Mouse (Mus musculus) large intestine, adult 2 months (tissue): ENCODE data around the gene Emx2. TPM values are rescaled to one million over a fixed set of nuclear protein-coding genes. Genes with fewer than 3 reads are reported as not detected.

Source experiments
- DNase-seq: peaks from one replicate; pipeline ENCODE4 v3.0.0-alpha.2; 2012; ENCODE audit warnings: low read depth, low spot score
- WGBS: fragments of 180-500 bp; shearing (Covaris S2); methylation state at CpG from one replicate; pipeline ENCODE4 v1.1.7; 2018; 5-methylcytosine and 5-hydroxymethylcytosine counted together
- polyA plus RNA-seq: library from polyadenylated mRNA; depleted of rRNA; stranded (reverse); fragments of >200 nt; gene quantifications from 2 replicates; pipeline ENCODE4 v1.2.3, GENCODE M21; 2012

Emx2 gene
- polyA plus RNA-seq, 1 experiment = not detected

DNA sequence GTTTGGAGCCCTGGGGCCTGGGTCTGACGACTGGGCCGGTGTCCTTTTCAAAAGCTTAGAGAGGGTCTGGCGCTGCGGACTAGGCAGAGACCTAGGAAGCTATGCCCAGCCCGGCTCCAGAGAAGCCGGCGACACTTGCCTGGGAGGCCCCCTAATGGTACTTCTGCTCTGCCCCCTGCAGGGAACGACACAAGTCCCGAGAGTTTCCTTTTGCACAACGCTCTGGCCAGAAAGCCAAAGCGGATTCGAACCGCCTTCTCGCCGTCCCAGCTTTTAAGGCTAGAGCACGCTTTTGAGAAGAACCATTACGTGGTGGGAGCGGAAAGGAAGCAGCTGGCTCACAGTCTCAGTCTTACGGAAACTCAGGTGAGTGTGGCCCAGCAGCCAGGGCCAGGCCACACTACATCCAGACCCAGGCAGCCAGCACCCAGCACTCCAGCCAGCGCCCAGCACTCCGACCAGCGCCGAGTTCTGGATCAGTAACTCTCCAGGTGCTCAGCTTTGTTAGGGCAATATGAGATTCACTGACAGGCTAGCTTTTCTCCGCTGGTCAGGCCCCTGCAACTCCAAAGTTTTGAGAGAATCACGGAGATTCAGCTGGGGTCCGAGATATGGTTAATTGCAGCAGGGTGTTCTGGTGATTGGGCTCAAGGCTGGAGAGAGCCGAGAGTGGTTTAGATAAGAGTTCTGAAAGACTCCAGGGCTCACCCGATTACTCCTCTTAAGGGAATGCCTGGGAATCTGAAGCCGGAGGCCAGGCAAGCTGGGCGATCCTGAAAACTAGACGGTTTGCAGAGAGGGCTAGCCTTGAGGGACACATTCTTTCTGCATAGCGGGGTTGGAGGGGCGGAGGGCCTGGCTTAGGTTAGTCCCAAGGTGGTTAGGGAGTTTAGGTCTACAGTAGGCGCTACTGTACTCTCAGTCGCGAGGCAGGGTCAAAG is 3.6 kb downstream of the Emx2 start:
- DNase-seq = no peak
- 7% methylated on average over 36 of the region's 36 CpGs for WGBS

- DNase-seq = no peak
- 13% methylated on average over 19 of the region's 19 CpGs for WGBS
Observed at GRCm38 (mm10) chr19:59462459-59463292, 4.5 kb downstream of the Emx2 start.

- WGBS = 6% methylated on average over 19 of the region's 19 CpGs
- DNase-seq = no peak
Observed at GRCm38 (mm10) chr19:59463842-59464443, 5.8 kb downstream of the Emx2 start.

DNA sequence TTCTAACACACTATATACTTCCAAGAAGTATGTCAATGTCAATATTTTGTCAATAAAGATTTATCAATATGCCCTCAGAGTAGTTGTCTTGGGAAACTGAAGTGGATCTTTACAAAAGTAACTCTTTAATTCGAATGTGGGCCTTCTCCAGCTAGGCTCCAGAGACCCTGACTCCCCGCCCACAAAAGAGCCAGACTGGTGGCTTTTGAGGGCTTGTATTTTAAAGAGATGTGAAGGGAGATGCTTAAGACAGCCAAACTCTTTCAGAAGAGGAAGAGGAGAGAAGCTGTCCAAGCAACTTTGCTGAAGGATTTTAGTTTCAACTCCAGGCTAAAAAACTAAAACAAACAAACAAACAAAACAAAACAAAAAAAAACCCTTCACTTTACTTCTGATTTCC is 7.1 kb downstream of the Emx2 start:
- DNase-seq = no peak
- WGBS = 11% methylated on average over 2 of the region's 2 CpGs

DNA sequence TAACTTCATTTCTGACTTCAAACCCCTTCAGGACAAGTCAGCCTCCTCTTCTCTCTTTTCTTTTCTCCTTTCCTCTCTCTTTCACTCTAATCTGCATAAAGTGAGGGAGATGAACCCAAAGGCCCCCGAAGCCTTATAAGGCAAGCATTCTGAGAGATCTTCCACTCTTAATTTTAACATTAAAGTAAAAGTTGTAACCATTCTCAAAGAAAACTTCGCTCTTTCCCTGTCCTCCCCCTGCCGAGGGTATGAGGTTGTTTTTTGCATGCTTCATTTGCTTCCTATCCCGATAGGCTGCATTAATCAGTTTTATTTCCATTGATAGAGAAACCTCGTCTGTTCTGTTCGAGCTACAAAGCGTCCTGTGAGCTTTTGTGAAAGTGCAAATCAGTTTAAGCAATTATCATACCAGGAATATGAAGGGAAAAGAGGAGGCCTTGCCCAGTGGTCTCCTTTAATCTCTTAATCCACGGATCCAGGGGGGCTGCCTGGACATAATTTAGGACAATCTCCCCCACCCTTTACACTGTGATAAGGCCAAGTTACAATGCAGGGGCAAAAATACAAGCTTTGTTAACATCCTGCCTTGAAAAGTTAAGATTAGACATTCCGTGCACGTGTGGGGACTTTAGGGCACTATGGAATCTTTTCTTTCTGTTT is 7.7 kb downstream of the Emx2 start:
- no peak for DNase-seq
- WGBS = 7% methylated on average over 10 of the region's 10 CpGs

DNA sequence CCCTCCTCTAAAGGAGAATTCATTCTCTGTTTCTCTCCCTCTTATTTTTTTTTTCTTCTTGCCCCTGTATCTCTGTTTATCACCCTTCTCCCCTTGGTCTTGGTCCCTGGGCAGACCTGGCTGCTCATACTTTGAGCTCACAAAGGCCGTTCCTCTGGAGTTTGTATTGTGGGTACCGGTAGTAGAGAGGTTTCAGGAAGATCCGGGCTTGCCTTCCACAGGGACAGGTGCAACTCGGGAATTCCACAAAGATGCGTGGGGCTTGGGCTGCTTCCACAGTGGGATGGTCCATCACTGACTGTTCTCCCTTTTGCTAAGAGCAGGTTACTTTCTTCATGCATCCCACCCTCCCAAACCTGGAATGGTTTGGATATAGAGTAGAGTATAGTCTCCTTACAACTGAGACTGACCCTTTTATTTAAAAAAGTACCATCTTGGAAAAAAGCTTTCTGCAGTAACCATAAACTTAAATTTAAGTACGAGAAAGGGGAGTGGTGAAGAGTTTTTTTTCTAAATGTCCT is 8.3 kb downstream of the Emx2 start:
- WGBS = 5% methylated on average over 6 of the region's 6 CpGs
- no peak for DNase-seq

GRCm38 (mm10) chr19:59467016-59467412 is 8.8 kb downstream of the Emx2 start:
- DNase-seq = no peak
- WGBS = 4% methylated on average over 19 of the region's 19 CpGs

GRCm38 (mm10) chr19:59467413-59468064 is 9.4 kb downstream of the Emx2 start:
- no peak for DNase-seq
- WGBS = 2% methylated on average over 23 of the region's 23 CpGs

DNA sequence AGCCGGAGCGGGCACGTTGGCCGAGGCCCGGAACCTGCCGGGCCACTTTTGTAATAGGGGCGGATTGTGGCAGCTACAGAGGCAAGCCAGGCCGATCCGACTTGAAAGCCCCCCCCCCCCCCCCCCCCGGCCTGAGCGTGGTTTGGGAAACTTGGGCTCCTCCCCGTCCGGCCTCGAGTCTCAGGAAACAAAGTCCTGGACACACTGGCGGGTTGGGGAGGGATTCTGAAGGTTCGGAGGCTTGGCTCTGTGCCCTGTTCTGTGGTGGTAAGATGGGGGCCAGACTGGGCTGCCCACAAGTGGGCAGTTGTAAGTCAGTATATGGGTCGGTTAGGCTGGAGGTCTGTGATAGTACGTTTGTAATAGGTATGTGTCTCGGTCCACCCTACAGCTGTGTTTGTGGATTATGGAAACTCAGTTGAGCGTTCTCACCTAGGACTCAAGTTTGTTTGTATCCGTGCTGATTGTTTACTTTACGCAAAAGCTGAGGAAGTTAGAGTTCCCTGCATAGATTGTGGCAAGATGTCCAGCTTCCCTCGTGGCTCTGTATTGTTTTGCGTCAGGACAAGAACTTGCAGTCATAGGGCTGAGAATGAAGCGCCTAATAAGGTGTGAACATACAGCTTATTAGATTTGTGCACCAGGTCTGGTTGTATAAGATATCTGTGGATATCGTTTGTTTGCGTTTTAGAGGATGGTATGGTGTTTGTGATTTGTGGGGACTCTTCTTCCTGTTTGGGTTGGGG is 10.1 kb downstream of the Emx2 start:
- 4% methylated on average over 24 of the region's 27 CpGs for WGBS
- no peak for DNase-seq

- WGBS = 2% methylated on average over 35 of the region's 35 CpGs
- no peak for DNase-seq
Observed at GRCm38 (mm10) chr19:59469035-59469949, 11.1 kb downstream of the Emx2 start.

GRCm38 (mm10) chr19:59470074-59470630 is 12.0 kb downstream of the Emx2 start:
- DNase-seq = no peak
- 15% methylated on average over 11 of the region's 11 CpGs for WGBS

DNA sequence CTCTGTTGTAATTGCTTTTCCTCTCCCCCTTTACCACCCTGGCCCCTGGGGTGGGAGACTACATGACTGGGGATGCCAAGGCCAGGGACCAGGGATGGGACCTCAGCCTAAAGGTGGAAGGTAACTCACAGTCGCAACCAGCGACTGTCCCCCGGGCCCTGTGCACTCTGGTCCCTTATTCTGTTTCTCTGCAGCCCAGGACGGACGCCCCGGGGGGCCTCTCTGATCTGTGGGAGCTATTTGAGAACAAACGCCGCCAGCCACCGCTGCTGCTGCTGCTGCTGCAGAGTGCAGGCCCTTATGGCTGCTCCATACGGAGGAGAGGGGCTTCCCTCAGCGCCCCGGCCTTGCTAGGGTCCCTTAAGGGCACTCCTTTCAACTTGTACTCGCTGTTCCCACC is 12.7 kb downstream of the Emx2 start:
- DNase-seq = no peak
- 4% methylated on average over 13 of the region's 13 CpGs for WGBS

DNA sequence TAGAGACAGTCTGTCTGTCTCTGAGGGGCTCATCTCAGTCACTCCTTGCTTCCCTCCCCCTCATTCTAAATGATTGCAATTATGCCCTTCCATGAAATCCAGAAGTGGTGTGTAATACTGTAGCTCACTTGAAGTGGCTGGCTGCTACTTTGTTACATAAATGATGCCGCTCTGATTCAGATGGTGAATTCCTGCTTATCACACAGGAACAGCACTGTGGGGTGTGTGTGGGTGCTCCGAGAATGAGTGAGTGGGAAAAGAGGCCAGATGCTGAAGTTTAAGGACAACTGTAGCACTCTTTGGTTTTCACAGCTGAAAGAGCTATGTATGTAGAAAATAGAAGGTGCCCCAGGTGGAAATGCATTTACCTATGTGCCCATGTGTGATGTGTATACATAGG is 14.7 kb downstream of the Emx2 start:
- DNase-seq = no peak
- 83% methylated on average over 2 of the region's 2 CpGs for WGBS

- 84% methylated on average over 3 of the region's 3 CpGs for WGBS
- DNase-seq = no peak
Observed at GRCm38 (mm10) chr19:59479912-59480311, 21.7 kb downstream of the Emx2 start.

DNA sequence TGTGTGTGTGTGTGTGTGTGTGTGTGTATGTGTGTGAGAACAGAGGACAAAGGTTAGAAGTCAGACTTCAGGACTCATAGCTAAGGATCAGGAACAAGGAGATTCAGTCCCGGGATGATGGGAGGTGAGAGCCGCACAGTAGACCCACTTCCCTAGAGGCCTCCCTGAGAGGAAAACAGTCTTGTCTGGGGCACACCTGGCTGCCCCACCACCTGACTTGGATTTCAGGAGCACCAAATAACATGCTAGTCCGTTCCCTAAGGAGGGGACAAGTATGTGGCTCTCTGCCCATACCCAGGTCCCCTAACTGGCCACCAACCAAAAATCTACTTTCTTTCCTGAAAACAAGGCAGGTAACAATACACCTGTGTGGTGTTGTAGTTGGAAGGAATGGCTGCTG is 22.4 kb downstream of the Emx2 start:
- no peak for DNase-seq
- WGBS = 77% methylated on average over 3 of the region's 3 CpGs

- no peak for DNase-seq
- 66% methylated on average over 1 of the region's 1 CpGs for WGBS
Observed at GRCm38 (mm10) chr19:59492258-59492657, 34.1 kb downstream of the Emx2 start.

GRCm38 (mm10) chr19:59496832-59497231 is 38.7 kb downstream of the Emx2 start:
- 74% methylated on average over 4 of the region's 4 CpGs for WGBS
- DNase-seq = no peak
